Mouse (Mus musculus) ES-E14 (cell line): ENCODE results near the gene App. TPM values are rescaled to one million over a fixed set of nuclear protein-coding genes. Genes with fewer than 3 reads are reported as not detected.
A peak's percentile ranks its signal among the peaks of the same experiment; 100 is the strongest.

ENCODE experiments used
- DNase-seq: peaks from one replicate; pipeline ENCODE4 v3.0.0-alpha.2; 2013; ENCODE audit warnings: low read depth, low spot score
- H3K27ac ChIP-seq: 2 replicates; pipeline ENCODE4 v1.5.1; 2012; ENCODE audit warnings: low read depth, mild to moderate bottlenecking, low read length, moderate library complexity, mixed read lengths; ENCODE audit not compliant: poor library complexity, insufficient read depth, severe bottlenecking
- H3K36me3 ChIP-seq: 2 replicates; pipeline ENCODE4 v1.6.1; 2012; ENCODE audit warnings: mild to moderate bottlenecking, low read length, moderate library complexity, mixed read lengths; ENCODE audit not compliant: control insufficient read depth, poor library complexity, insufficient read depth, severe bottlenecking
- H3K4me1 ChIP-seq, 2 experiments: fragments of 150-350 bp in 1 of 2; sonication (generic) in 1 of 2; 2 replicates each; pipeline ENCODE4 v1.6.1; 2012; ENCODE audit warnings: low read length in 2 of 2, mild to moderate bottlenecking in 1 of 2, mixed read lengths in 1 of 2; ENCODE audit not compliant: control insufficient read depth in 2 of 2, insufficient read depth in 2 of 2, poor library complexity in 1 of 2
- H3K4me3 ChIP-seq, 2 experiments: fragments of 150-350 bp in 1 of 2; sonication (generic) in 1 of 2; 2 replicates each; pipeline ENCODE4 v1.5.1; 2012; ENCODE audit warnings: low read length in 2 of 2, low read depth in 1 of 2, mild to moderate bottlenecking in 1 of 2, mixed read lengths in 1 of 2; ENCODE audit not compliant: insufficient read depth in 1 of 2, poor library complexity in 1 of 2, severe bottlenecking in 1 of 2
- H3K9ac ChIP-seq: 2 replicates; pipeline ENCODE4 v1.6.1; 2012; ENCODE audit warnings: low read depth, mild to moderate bottlenecking, low read length, mixed read lengths; ENCODE audit not compliant: poor library complexity, insufficient read depth, severe bottlenecking
- H3K9me3 ChIP-seq: fragments of 150-350 bp; sonication (generic); 2 replicates; pipeline ENCODE4 v1.6.1; 2012; ENCODE audit warnings: low read depth, mild to moderate bottlenecking, low read length; ENCODE audit not compliant: control insufficient read depth, insufficient read depth
- CHD2 ChIP-seq: IDR thresholded peaks from 2 replicates; pipeline ENCODE4 v1.6.1; 2014; ENCODE audit warnings: mild to moderate bottlenecking, low read depth, low read length, inconsistent platforms
- HCFC1 ChIP-seq: IDR thresholded peaks from 2 replicates; pipeline ENCODE4 v1.6.1; 2012; ENCODE audit warnings: low read length, inconsistent platforms, borderline replicate concordance; ENCODE audit not compliant: insufficient read depth
- MAFK ChIP-seq: IDR thresholded peaks from 2 replicates; pipeline ENCODE4 v1.6.1; 2014; ENCODE audit warnings: mild to moderate bottlenecking, low read depth, low read length, inconsistent platforms; ENCODE audit not compliant: insufficient read depth
- ZC3H11A ChIP-seq: IDR thresholded peaks from 2 replicates; pipeline ENCODE4 v1.6.1; 2012; ENCODE audit warnings: low read depth, mild to moderate bottlenecking, inconsistent platforms, low read length, borderline replicate concordance
- ZNF384 ChIP-seq: IDR thresholded peaks from 2 replicates; pipeline ENCODE4 v1.6.1; 2012; ENCODE audit warnings: low read depth, low read length, inconsistent platforms
- in situ Hi-C, 2 experiments: fragments of 600-800 bp; cut with MboI; formaldehyde crosslinking; loops; one replicate each; pipeline ENCODE4 v1.15.1; 2025; ENCODE audit warnings: low sequenced_read_pairs in 2 of 2, inconsistent platforms in 1 of 2; ENCODE audit not compliant: unreplicated experiment in 2 of 2
- total RNA-seq: library from RNA; depleted of rRNA; stranded (reverse); fragments of 300-350 nt; gene quantifications from 2 replicates; pipeline ENCODE4 v1.2.3, GENCODE M21; 2012

The App gene
- total RNA-seq, 1 experiment, result 52.4 TPM

DNA sequence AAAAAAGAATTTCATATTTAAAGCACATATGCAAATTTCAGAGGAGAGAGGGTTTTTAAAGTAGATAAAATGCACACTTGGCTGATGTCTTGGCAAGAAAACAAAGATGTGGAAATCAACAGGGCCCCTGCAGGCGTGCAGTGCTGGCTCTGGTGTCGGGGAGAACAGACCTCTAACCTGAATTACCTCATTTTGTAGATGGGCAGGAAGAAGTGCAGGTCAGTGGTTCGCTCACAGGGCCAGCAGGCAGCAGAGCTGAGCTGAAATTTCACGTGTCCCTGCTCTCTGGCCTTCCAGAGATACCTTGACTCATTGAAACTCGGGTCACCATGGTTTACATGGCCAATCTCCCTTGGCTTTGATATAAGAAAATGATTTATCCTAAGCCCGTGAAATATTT is 87.7 kb downstream of the App start:
- H3K9me3 ChIP-seq, result no peaks in the 10 kb centered on the region
- TF ChIP-seq MAFK (no peak), HCFC1 (no peak)
- no peak for DNase-seq
- H3K9ac ChIP-seq, result no peak overlapping the region
- no peaks in the 10 kb centered on the region for H3K4me1 ChIP-seq
- H3K36me3 ChIP-seq, result peaks cover 2% of the 10 kb centered on the region; the same call in 1 of the 2 replicates
- no peak overlapping the region for H3K4me3 ChIP-seq
- in situ Hi-C loops, result no loop called here
- no peak overlapping the region for H3K27ac ChIP-seq

GRCm38 (mm10) chr16:85084152-85084551 is 89.4 kb downstream of the App start:
- Histone ChIP-seq H3K9ac (no peak overlapping the region), H3K4me3 (no peak overlapping the region), H3K27ac (peak overlapping the region; percentile 12; the same call in 1 of the 2 replicates), H3K36me3 (peaks cover 2% of the 10 kb centered on the region; the same call in 1 of the 2 replicates), H3K4me1 (no peaks in the 10 kb centered on the region), H3K9me3 (no peaks in the 10 kb centered on the region)
- in situ Hi-C loops, result no loop called here
- no peak for TF ChIP-seq HCFC1
- TF ChIP-seq ZC3H11A, result no peak
- no peak for TF ChIP-seq ZNF384
- no peak for TF ChIP-seq CHD2
- TF ChIP-seq MAFK, result no peak
- no peak for DNase-seq

GRCm38 (mm10) chr16:85075330-85075729 is 98.2 kb downstream of the App start:
- H3K4me3 ChIP-seq, result no peak overlapping the region
- H3K4me1 ChIP-seq, result no peaks in the 10 kb centered on the region
- TF ChIP-seq MAFK, result no peak
- TF ChIP-seq ZNF384, result no peak
- no peak for TF ChIP-seq ZC3H11A
- no peak for TF ChIP-seq CHD2
- TF ChIP-seq HCFC1, result no peak
- H3K27ac ChIP-seq, result no peak overlapping the region
- no peak for DNase-seq
- no peak overlapping the region for H3K9ac ChIP-seq
- H3K9me3 ChIP-seq, result no peaks in the 10 kb centered on the region
- in situ Hi-C loops, result no loop called here
- no peaks in the 10 kb centered on the region for H3K36me3 ChIP-seq

- H3K36me3 ChIP-seq, result no peaks in the 10 kb centered on the region
- H3K4me1 ChIP-seq, result no peaks in the 10 kb centered on the region
- H3K27ac ChIP-seq, result no peak overlapping the region
- no peak overlapping the region for H3K4me3 ChIP-seq
- no peak for DNase-seq
- TF ChIP-seq CHD2 (no peak), MAFK (no peak), ZC3H11A (no peak), HCFC1 (no peak), ZNF384 (no peak)
- no peaks in the 10 kb centered on the region for H3K9me3 ChIP-seq
- H3K9ac ChIP-seq, result no peak overlapping the region
- in situ Hi-C loops, result no loop called here
Measured at GRCm38 (mm10) chr16:85074889-85075288, 98.7 kb downstream of the App start.

- in situ Hi-C loops, result no loop called here
- no peak for DNase-seq
- Histone ChIP-seq H3K4me1 (no peaks in the 10 kb centered on the region), H3K9me3 (no peaks in the 10 kb centered on the region), H3K9ac (no peak overlapping the region), H3K27ac (no peak overlapping the region), H3K36me3 (no peaks in the 10 kb centered on the region), H3K4me3 (no peak overlapping the region)
- TF ChIP-seq HCFC1, result no peak
- no peak for TF ChIP-seq ZNF384
- no peak for TF ChIP-seq MAFK
- TF ChIP-seq ZC3H11A, result no peak
- TF ChIP-seq CHD2, result no peak
Measured at GRCm38 (mm10) chr16:85072624-85073023, 100.9 kb downstream of the App start.
